Mouse (Mus musculus) left cerebral cortex, adult 2 months (tissue): ENCODE measurements at regions not wholly inside any gene's neighbourhood (a gene's known extent, or its start where the extent isn't known, plus 50 kb on each side); places are given as distances from the start of the nearest gene placed in this dataset.

ENCODE experiments used
- DNase-seq, 2 experiments: peaks; one replicate each; pipeline ENCODE4 v3.0.0; 2021 to 2022; ENCODE audit warnings: low spot score in 2 of 2, mixed read lengths in 1 of 2; ENCODE audit errors: extremely low spot score in 1 of 2
- H3K27ac ChIP-seq: fragments of 200-600 bp; 2 replicates; pipeline ENCODE4 v1.8.1; 2022
- H3K4me3 ChIP-seq: fragments of 200-600 bp; 2 replicates; pipeline ENCODE4 v1.8.1; 2022
- CTCF ChIP-seq: fragments of 200-600 bp; IDR thresholded peaks from 2 replicates; pipeline ENCODE4 v1.8.1; 2022; ENCODE audit warnings: antibody characterized with exemption, mild to moderate bottlenecking, moderate library complexity
- intact Hi-C: fragments of 180-260 bp; cut with DNase I; formaldehyde crosslinking; loops from one replicate; pipeline ENCODE4 v1.15.1; 2025

DNA sequence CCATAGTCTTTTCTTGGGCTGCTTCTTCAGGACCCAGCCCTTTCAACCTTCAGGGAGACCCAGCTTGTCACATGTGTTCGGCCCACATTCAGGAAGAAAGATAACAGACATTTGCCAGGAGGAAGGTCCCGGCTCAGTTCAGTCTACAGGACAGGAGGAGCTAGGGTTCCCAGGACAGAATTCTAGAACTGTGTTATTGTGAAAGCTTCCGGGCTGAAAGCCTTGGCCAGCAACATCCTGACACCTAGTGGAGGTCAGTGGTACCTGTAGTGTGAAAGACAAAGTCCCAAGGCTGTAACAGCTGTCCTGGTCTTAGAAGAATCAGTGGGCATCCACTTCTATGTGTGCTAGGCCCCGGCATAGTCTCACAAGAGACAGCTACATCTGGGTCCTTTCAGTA, 463.1 kb downstream of the Prdm13 start:
- intact Hi-C loops: loop anchor here (5.0 kb wide), 1 partner anchor 1100 kb away; no protein-coding TSS in a partner anchor
- Histone ChIP-seq H3K27ac (no peak overlapping the region), H3K4me3 (no peak overlapping the region)
- peak; percentile 69 for TF ChIP-seq CTCF
- DNase-seq: peak; percentile 26 to 38

DNA sequence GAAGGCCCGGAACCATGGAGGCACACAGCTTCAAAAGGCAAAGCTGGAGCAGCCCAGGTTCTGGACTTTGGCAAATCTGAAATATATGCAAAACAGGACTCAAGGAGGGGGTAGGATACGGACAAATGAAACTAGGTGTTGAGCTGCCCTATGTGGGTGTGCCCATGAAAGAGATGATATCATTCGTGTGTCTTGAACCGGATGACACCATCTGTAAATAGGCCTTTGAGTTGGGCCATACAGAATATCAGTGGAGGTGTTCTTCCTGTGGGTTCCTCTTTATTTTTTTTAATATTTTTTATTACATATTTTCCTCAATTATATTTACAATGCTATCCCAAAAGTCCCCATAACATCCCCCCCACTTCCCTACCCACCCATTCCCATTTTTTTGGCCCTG, 478.1 kb downstream of the Prdm13 start:
- Histone ChIP-seq H3K27ac (no peak overlapping the region), H3K4me3 (no peak overlapping the region)
- intact Hi-C loops: no loop called here
- no peak for TF ChIP-seq CTCF
- DNase-seq: no peak

DNA sequence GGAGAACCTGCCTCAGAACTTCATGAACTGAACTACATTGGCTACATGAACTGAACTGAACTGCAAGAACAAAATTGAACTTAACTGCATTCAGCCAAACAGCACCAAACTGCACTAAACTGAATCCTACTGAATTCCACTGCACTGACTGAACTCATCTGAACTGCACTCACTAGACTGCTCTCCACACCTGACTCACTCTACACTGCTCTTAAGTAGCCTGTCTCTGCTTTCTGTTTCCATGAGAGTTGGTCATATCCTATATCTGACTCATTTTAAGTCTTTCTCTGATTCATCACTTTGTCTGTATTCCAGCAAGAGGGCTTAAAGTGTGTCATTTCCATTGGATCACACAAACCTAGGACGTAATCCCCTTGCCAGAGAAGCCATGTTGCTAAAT, 490.1 kb downstream of the Prdm13 start:
- no peak overlapping the region for H3K27ac ChIP-seq
- intact Hi-C loops: no loop called here
- no peak for DNase-seq
- no peak overlapping the region for H3K4me3 ChIP-seq
- TF ChIP-seq CTCF: no peak

DNA sequence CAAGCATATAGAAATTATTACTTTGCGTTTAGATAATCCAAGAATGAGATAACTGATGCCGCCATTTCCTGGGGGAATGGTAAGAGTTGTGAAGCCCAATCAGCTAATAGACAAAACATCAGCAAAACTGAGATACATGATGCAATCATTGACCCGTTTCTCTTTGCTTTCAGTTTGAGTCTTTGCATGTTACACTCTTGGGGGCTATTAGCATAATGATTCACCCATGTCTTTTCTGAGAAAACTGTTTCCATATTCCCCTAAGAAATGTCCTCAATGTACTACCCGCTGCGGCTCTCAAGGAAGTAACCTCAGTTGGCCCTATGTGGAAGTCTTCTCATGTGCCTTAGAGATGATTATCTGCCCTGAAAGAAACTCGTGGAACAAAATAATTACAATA, 512.0 kb downstream of the Prdm13 start:
- intact Hi-C loops: no loop called here
- DNase-seq: no peak
- H3K27ac ChIP-seq: no peak overlapping the region
- no peak overlapping the region for H3K4me3 ChIP-seq
- TF ChIP-seq CTCF: no peak

DNA sequence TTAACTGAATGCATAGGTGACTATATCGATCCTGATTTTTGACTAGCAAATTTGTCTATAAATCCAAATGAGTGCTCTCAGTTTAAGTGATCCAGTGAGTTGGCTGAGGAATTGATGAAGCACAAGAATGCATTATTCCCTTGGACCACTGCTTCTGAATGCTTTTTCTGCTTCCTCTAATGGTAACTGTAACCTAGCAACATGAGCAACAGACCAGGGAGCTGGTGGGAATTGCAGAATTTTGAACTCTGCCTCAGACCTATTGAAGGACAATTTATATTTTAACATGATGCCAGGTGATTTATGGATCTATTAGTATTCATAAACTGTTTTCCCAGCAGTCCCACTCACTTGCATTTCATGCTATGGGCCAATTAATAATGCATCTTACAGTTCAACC, 512.7 kb downstream of the Prdm13 start:
- Histone ChIP-seq H3K4me3 (no peak overlapping the region), H3K27ac (no peak overlapping the region)
- intact Hi-C loops: no loop called here
- no peak for TF ChIP-seq CTCF
- no peak for DNase-seq

DNA sequence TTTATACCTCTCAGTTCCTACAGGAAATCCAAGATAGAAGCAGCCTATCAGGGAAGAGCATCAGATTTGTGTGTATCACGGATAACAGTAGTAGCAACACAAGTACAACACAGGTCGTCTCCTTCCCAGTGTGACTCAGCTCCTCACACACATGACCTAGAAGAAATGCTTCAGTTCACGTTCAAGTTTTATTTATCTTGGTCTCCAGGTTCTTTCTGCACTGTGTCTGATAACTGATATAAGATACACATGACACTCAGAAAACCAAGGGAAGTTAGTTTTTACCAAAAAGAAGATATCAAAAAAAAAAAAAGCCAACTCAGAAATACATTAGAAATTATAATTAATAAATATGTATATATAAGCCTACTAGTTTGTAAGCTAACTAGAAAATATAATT, 515.0 kb downstream of the Prdm13 start:
- no peak for TF ChIP-seq CTCF
- Histone ChIP-seq H3K4me3 (no peak overlapping the region), H3K27ac (no peak overlapping the region)
- intact Hi-C loops: no loop called here
- no peak for DNase-seq

DNA sequence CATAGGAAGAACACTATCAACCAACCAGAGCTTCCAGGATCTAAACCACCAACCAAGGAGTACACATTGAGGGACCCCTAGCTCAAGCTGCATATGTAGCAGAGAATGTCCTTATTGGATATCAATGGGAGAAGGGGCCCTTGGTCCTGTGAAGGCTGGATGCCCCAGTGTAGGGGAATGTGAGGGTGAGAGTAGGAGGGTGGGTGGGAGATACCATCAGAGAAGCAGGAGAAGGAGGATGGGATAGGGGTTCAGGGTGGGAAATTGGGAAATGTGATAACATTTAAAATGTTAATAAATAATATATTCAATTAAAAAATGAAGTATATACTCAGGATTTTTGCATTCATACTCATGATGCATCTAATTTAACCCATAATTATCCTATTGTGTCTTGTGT, 523.6 kb downstream of the Prdm13 start:
- TF ChIP-seq CTCF: no peak
- intact Hi-C loops: no loop called here

DNA sequence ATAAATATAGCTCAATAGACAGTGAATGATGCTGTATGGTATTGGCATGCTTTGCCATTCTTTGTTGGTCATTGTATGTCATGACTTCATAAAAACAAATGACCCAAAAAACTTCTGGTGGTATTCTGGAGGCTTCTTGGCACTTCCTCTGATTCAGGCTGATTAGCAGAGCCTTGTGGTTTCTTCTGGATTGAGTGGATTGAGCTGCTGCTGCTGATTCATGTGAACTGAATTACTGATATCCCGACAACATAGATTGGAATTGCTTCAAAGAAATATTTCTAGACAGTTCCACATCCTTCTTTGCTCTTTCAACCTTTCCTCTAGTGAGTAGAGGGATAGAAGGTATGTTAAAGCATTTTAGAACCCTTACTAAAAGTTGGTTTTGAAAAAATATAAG, 559.9 kb downstream of the Prdm13 start:
- TF ChIP-seq CTCF: no peak
- Histone ChIP-seq H3K4me3 (no peak overlapping the region), H3K27ac (no peak overlapping the region)
- DNase-seq: no peak
- intact Hi-C loops: no loop called here

More for the DNA sequence above, 523.6 kb downstream of the Prdm13 start:
- no peak overlapping the region for H3K27ac ChIP-seq
- no peak for DNase-seq
- H3K4me3 ChIP-seq: no peak overlapping the region

DNA sequence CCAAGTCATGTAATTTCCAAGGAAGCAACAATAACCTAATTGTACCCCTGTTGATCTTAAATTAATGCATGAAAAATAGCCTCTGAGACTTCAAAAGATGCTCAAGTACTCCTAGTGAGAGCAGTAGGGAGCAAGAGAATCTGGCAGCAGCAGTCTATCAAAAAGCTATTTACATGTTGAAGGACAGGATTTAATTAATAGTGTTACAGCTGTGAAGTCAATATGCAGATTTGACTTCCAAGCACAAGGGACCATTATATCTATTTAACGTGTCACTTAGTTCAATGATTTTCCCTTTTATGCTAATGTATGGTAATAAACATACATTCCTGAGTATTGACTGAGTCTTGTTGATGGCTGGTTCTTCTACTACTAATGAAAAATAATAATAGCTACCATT, 590.0 kb downstream of the Prdm13 start:
- Histone ChIP-seq H3K27ac (no peak overlapping the region), H3K4me3 (no peak overlapping the region)
- DNase-seq: no peak
- intact Hi-C loops: no loop called here
- no peak for TF ChIP-seq CTCF

DNA sequence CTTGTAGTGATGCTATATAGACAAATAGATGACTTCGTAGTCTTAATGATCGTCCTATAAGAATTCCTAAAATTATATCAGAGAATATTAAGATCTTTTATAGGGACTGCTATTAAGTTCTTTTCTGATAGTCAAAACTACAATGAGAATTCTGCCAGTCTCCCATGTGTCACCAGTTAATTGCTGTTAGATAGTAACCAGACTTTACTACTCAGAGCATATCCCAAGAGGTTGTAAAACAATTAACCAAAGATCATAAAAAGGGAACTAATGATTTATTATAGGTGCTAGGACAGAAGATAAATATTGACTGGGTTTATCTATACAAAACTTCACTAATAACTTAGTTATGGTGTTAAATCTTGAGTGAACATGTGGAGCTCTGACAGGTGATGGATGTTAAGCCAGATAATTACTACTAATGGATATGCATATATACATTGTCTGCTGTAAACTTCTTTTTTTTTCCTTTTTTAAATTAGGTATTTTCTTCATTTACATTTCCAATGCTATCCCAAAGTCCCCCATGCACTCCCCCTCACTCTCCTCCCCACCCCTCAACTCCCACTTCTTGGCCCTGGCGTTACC, 615.5 kb downstream of the Prdm13 start:
- intact Hi-C loops: no loop called here
- no peak overlapping the region for H3K27ac ChIP-seq
- no peak for TF ChIP-seq CTCF
- DNase-seq: no peak
- H3K4me3 ChIP-seq: no peak overlapping the region
